Mouse (Mus musculus) MEL (cell line): ENCODE measurements at regions not wholly inside any gene's neighbourhood (a gene's known extent, or its start where the extent isn't known, plus 50 kb on each side); places are given as distances from the start of the nearest gene placed in this dataset.

ENCODE experiments used
- DNase-seq: peaks from one replicate; pipeline ENCODE4 v3.0.0; 2011; ENCODE audit warnings: low read depth, low spot score
- H3K27ac ChIP-seq: 2 replicates; pipeline ENCODE4 v1.5.1; 2012; ENCODE audit warnings: low read depth, mild to moderate bottlenecking, control low read depth, low read length, moderate library complexity; ENCODE audit not compliant: control insufficient read depth
- H3K27me3 ChIP-seq, 2 experiments: fragments of 150-350 bp in 1 of 2; sonication (generic) in 1 of 2; 2 replicates each; pipeline ENCODE4 v1.6.1; 2012; ENCODE audit warnings: low read length in 2 of 2, mild to moderate bottlenecking in 2 of 2, improper control_type of control experiment in 1 of 2, moderate library complexity in 1 of 2; ENCODE audit not compliant: insufficient read depth in 2 of 2, control insufficient read depth in 1 of 2
- H3K36me3 ChIP-seq, 2 experiments: 2 replicates each; pipeline ENCODE4 v1.6.1; 2012 to 2014; ENCODE audit warnings: low read length in 2 of 2, improper control_type of control experiment in 1 of 2, inconsistent platforms in 1 of 2, mild to moderate bottlenecking in 1 of 2; ENCODE audit not compliant: insufficient read depth in 2 of 2, control insufficient read depth in 1 of 2
- H3K4me1 ChIP-seq, 2 experiments: fragments of 150-350 bp in 1 of 2; sonication (generic) in 1 of 2; 2 replicates each; pipeline ENCODE4 v1.6.1; 2012; ENCODE audit warnings: low read length in 2 of 2, improper control_type of control experiment in 1 of 2, mild to moderate bottlenecking in 1 of 2; ENCODE audit not compliant: insufficient read depth in 2 of 2, control insufficient read depth in 1 of 2
- H3K4me3 ChIP-seq, 2 experiments: fragments of 150-350 bp in 1 of 2; sonication (generic) in 1 of 2; 2 replicates each; pipeline ENCODE4 v1.5.1; 2012; ENCODE audit warnings: low read depth in 2 of 2, low read length in 2 of 2, mild to moderate bottlenecking in 2 of 2, moderate library complexity in 2 of 2, control low read depth in 1 of 2, improper control_type of control experiment in 1 of 2; ENCODE audit not compliant: control insufficient read depth in 1 of 2, insufficient read depth in 1 of 2
- H3K79me2 ChIP-seq: 2 replicates; pipeline ENCODE4 v1.6.1; 2012; ENCODE audit warnings: mild to moderate bottlenecking, low read length, moderate library complexity; ENCODE audit not compliant: control insufficient read depth, poor library complexity, insufficient read depth
- H3K9ac ChIP-seq: 2 replicates; pipeline ENCODE4 v1.6.1; 2012; ENCODE audit warnings: low read depth, mild to moderate bottlenecking, control low read depth, low read length, moderate library complexity; ENCODE audit not compliant: control insufficient read depth, poor library complexity, severe bottlenecking
- H3K9me3 ChIP-seq: fragments of 150-350 bp; sonication (generic); replicated peaks from 2 replicates; pipeline ENCODE4 v1.6.1; 2012; ENCODE audit warnings: mild to moderate bottlenecking, low read length, improper control_type of control experiment, moderate library complexity; ENCODE audit not compliant: insufficient read depth
- BHLHE40 ChIP-seq: IDR thresholded peaks from 2 replicates; pipeline ENCODE4 v1.6.1; 2012; ENCODE audit warnings: low read depth, mild to moderate bottlenecking, inconsistent platforms, low read length, improper control_type of control experiment, borderline replicate concordance
- CHD1 ChIP-seq: IDR thresholded peaks from 2 replicates; pipeline ENCODE4 v1.6.1; 2012; ENCODE audit warnings: low read depth, mild to moderate bottlenecking, inconsistent platforms, low read length, improper control_type of control experiment
- CHD2 ChIP-seq: IDR thresholded peaks from 2 replicates; pipeline ENCODE4 v1.6.1; 2011; ENCODE audit warnings: low read length, improper control_type of control experiment
- CTCF ChIP-seq, 3 experiments: IDR thresholded peaks in 2 of 3; conservative IDR thresholded peaks in 1 of 3; 2 replicates each; pipeline ENCODE4 v1.5.1; 2011 to 2012; ENCODE audit warnings: low read length in 3 of 3, low read depth in 2 of 3, mild to moderate bottlenecking in 2 of 3, improper control_type of control experiment in 1 of 3, inconsistent platforms in 1 of 3, mixed read lengths in 1 of 3, moderate library complexity in 1 of 3; ENCODE audit not compliant: control insufficient read depth in 1 of 3, insufficient read depth in 1 of 3, poor library complexity in 1 of 3, severe bottlenecking in 1 of 3
- E2F4 ChIP-seq: IDR thresholded peaks from 2 replicates; pipeline ENCODE4 v1.6.1; 2011; ENCODE audit warnings: low read depth, low read length, improper control_type of control experiment, borderline replicate concordance
- ELF1 ChIP-seq: IDR thresholded peaks from 2 replicates; pipeline ENCODE4 v1.6.1; 2014; ENCODE audit warnings: low read depth, mild to moderate bottlenecking, inconsistent platforms, low read length, improper control_type of control experiment, moderate library complexity
- EP300 ChIP-seq, 2 experiments: IDR thresholded peaks; 2 replicates each; pipeline ENCODE4 v1.6.1; 2011; ENCODE audit warnings: improper control_type of control experiment in 2 of 2, low read length in 2 of 2, low read depth in 1 of 2, mild to moderate bottlenecking in 1 of 2
- GABPA ChIP-seq: IDR thresholded peaks from 2 replicates; pipeline ENCODE4 v1.6.1; 2012; ENCODE audit warnings: low read depth, mild to moderate bottlenecking, inconsistent platforms, low read length, improper control_type of control experiment, moderate library complexity
- HCFC1 ChIP-seq: IDR thresholded peaks from 2 replicates; pipeline ENCODE4 v1.6.1; 2012; ENCODE audit warnings: low read depth, mild to moderate bottlenecking, inconsistent platforms, low read length, improper control_type of control experiment, moderate library complexity
- JUND ChIP-seq: IDR thresholded peaks from 2 replicates; pipeline ENCODE4 v1.6.1; 2011; ENCODE audit warnings: low read depth, mild to moderate bottlenecking, improper control_type of control experiment, low read length
- KAT2A ChIP-seq: conservative IDR thresholded peaks from 2 replicates; pipeline ENCODE4 v1.6.1; 2012; ENCODE audit warnings: low read depth, low read length, improper control_type of control experiment, inconsistent platforms
- MAX ChIP-seq: IDR thresholded peaks from 2 replicates; pipeline ENCODE4 v1.6.1; 2011; ENCODE audit warnings: low read length, improper control_type of control experiment
- MYB ChIP-seq: IDR thresholded peaks from 2 replicates; pipeline ENCODE4 v1.6.1; 2011; ENCODE audit warnings: mild to moderate bottlenecking, low read depth, low read length, improper control_type of control experiment
- NELFE ChIP-seq: IDR thresholded peaks from 2 replicates; pipeline ENCODE4 v1.6.1; 2011; ENCODE audit warnings: low read depth, low read length, improper control_type of control experiment
- NRF1 ChIP-seq: IDR thresholded peaks from 2 replicates; pipeline ENCODE4 v1.6.1; 2014; ENCODE audit warnings: low read depth, mild to moderate bottlenecking, inconsistent platforms, low read length, improper control_type of control experiment, moderate library complexity; ENCODE audit not compliant: poor library complexity, insufficient read depth, severe bottlenecking
- POLR2A ChIP-seq, 2 experiments: IDR thresholded peaks; 2 replicates each; pipeline ENCODE4 v1.6.1; 2011 to 2012; ENCODE audit warnings: low read length in 2 of 2, mild to moderate bottlenecking in 2 of 2, control low read depth in 1 of 2, improper control_type of control experiment in 1 of 2, low read depth in 1 of 2, moderate library complexity in 1 of 2; ENCODE audit not compliant: control insufficient read depth in 1 of 2, insufficient read depth in 1 of 2, poor library complexity in 1 of 2
- POLR2AphosphoS2 ChIP-seq: IDR thresholded peaks from 2 replicates; pipeline ENCODE4 v1.6.1; 2011; ENCODE audit warnings: low read length, improper control_type of control experiment
- POLR2AphosphoS5 ChIP-seq: IDR thresholded peaks from 2 replicates; pipeline ENCODE4 v1.6.1; 2012; ENCODE audit warnings: low read depth, borderline replicate concordance, mild to moderate bottlenecking, inconsistent platforms, low read length, moderate library complexity, mixed read lengths
- RAD21 ChIP-seq: IDR thresholded peaks from 2 replicates; pipeline ENCODE4 v1.6.1; 2011; ENCODE audit warnings: mild to moderate bottlenecking, low read depth, low read length, improper control_type of control experiment
- RCOR1 ChIP-seq: IDR thresholded peaks from 2 replicates; pipeline ENCODE4 v1.6.1; 2012; ENCODE audit warnings: low read depth, mild to moderate bottlenecking, inconsistent platforms, low read length, improper control_type of control experiment
- SIN3A ChIP-seq: IDR thresholded peaks from 2 replicates; pipeline ENCODE4 v1.6.1; 2012; ENCODE audit warnings: low read length, improper control_type of control experiment, inconsistent platforms
- SMC3 ChIP-seq: IDR thresholded peaks from 2 replicates; pipeline ENCODE4 v1.6.1; 2011; ENCODE audit warnings: low read depth, low read length, improper control_type of control experiment
- UBTF ChIP-seq: IDR thresholded peaks from 2 replicates; pipeline ENCODE4 v1.6.1; 2012; ENCODE audit warnings: low read depth, mild to moderate bottlenecking, inconsistent platforms, low read length, improper control_type of control experiment, moderate library complexity, borderline replicate concordance; ENCODE audit not compliant: insufficient read depth
- ZMIZ1 ChIP-seq: IDR thresholded peaks from 2 replicates; pipeline ENCODE4 v1.6.1; 2012; ENCODE audit warnings: low read depth, mild to moderate bottlenecking, inconsistent platforms, low read length, improper control_type of control experiment, moderate library complexity
- ZNF384 ChIP-seq: IDR thresholded peaks from 2 replicates; pipeline ENCODE4 v1.6.1; 2012; ENCODE audit warnings: low read depth, mild to moderate bottlenecking, inconsistent platforms, low read length, improper control_type of control experiment

- no peaks in the 10 kb centered on the region for H3K9me3 ChIP-seq
- H3K79me2 ChIP-seq: no peaks in the 10 kb centered on the region
- H3K36me3 ChIP-seq: no peaks in the 10 kb centered on the region
- no peak for TF ChIP-seq POLR2AphosphoS2
- TF ChIP-seq SIN3A: no peak
- no peak for TF ChIP-seq ELF1
- TF ChIP-seq E2F4: no peak
- TF ChIP-seq GABPA: no peak
- TF ChIP-seq RCOR1: no peak
- TF ChIP-seq SMC3: peak; percentile 41
- no peak for TF ChIP-seq KAT2A
- TF ChIP-seq CTCF (IDR thresholded peaks at IDR 0.05 in 2 of 3, conservative IDR thresholded peaks at IDR 0.05 in 1 of 3; ENCODE audit: control insufficient read depth in 1 of 3, insufficient read depth in 1 of 3, low read depth in 2 of 3, low read length in 3 of 3, poor library complexity in 1 of 3, severe bottlenecking in 1 of 3): peak; percentile 60 to 70 (median 67)
- peak; percentile 10 for TF ChIP-seq RAD21
- TF ChIP-seq UBTF: no peak
- no peak for TF ChIP-seq CHD2
- TF ChIP-seq MYB: no peak
- no peak for TF ChIP-seq POLR2A (IDR thresholded peaks at IDR 0.05; ENCODE audit: control insufficient read depth in 1 of 2, insufficient read depth in 1 of 2, low read depth in 1 of 2, low read length in 2 of 2, poor library complexity in 1 of 2)
- TF ChIP-seq CHD1: no peak
- H3K27me3 ChIP-seq: no peaks in the 10 kb centered on the region
- H3K4me3 ChIP-seq: no peak overlapping the region
- no peaks in the 10 kb centered on the region for H3K4me1 ChIP-seq
- H3K27ac ChIP-seq: no peak overlapping the region
- DNase-seq: peak; percentile 38
- H3K9ac ChIP-seq: no peak overlapping the region
Measured at GRCm38 (mm10) chrX:21293666-21294065, 118.2 kb upstream of the Gm21876 start.

GRCm38 (mm10) chrX:21295460-21295859 is 120.0 kb upstream of the Gm21876 start:
- Histone ChIP-seq H3K9ac (no peak overlapping the region), H3K27ac (no peak overlapping the region)
- peak; percentile 17 for DNase-seq
- TF ChIP-seq CTCF (IDR thresholded peaks at IDR 0.05 in 2 of 3, conservative IDR thresholded peaks at IDR 0.05 in 1 of 3; ENCODE audit: control insufficient read depth in 1 of 3, insufficient read depth in 1 of 3, low read depth in 2 of 3, low read length in 3 of 3, poor library complexity in 1 of 3, severe bottlenecking in 1 of 3) (peak; percentile 7 to 29 (median 27); a peak in 4 of 6 replicates), EP300 (IDR thresholded peaks at IDR 0.05; ENCODE audit: low read depth in 1 of 2, low read length in 2 of 2) (no peak)
- TF ChIP-seq, all 39 proteins: peak for 1
- Histone ChIP-seq H3K36me3 (no peaks in the 10 kb centered on the region), H3K4me3 (no peak overlapping the region), H3K27me3 (no peaks in the 10 kb centered on the region), H3K4me1 (no peaks in the 10 kb centered on the region), H3K79me2 (no peaks in the 10 kb centered on the region), H3K9me3 (no peaks in the 10 kb centered on the region)

GRCm38 (mm10) chrX:21297349-21297748 is 121.9 kb upstream of the Gm21876 start:
- H3K79me2 ChIP-seq: no peaks in the 10 kb centered on the region
- H3K27ac ChIP-seq: no peak overlapping the region
- H3K9me3 ChIP-seq: no peaks in the 10 kb centered on the region
- no peaks in the 10 kb centered on the region for H3K4me1 ChIP-seq
- no peak for DNase-seq
- TF ChIP-seq KAT2A (no peak), BHLHE40 (no peak), ZMIZ1 (no peak), ZNF384 (no peak), POLR2AphosphoS5 (no peak), JUND (no peak), NRF1 (no peak), CHD1 (no peak), MAX (no peak), SMC3 (no peak), HCFC1 (no peak), NELFE (no peak), CTCF (IDR thresholded peaks at IDR 0.05 in 2 of 3, conservative IDR thresholded peaks at IDR 0.05 in 1 of 3; ENCODE audit: control insufficient read depth in 1 of 3, insufficient read depth in 1 of 3, low read depth in 2 of 3, low read length in 3 of 3, poor library complexity in 1 of 3, severe bottlenecking in 1 of 3) (no peak)
- TF ChIP-seq, all 39 proteins: peak for 0
- Histone ChIP-seq H3K9ac (no peak overlapping the region), H3K4me3 (no peak overlapping the region), H3K36me3 (no peaks in the 10 kb centered on the region), H3K27me3 (no peaks in the 10 kb centered on the region)
